Mouse (Mus musculus): Measurements from ENCODE around the gene Vegfb. TPM values are rescaled to one million over a fixed set of nuclear protein-coding genes. Genes with fewer than 3 reads are reported as not detected.

The Vegfb gene
- polyA plus RNA-seq (2016; fragmentation: Nextera tagmentation; extraction: Ambion mirVana) = 53.8 and 55.2 TPM in 2 replicates

GRCm38 (mm10) chr19:6987061-6987903, at the start of gene Vegfb:
TSS of gene Vegfb (minus strand) at chr19:6987651.
- peak within 1 kb of the TSS; percentile 89 for H3K27ac ChIP-seq
- peak; percentile 27; the same call in 1 of the 2 replicates for ATAC-seq (ENCODE audit: insufficient number of reproducible peaks, insufficient read depth, low FRiP score, low TSS enrichment, low read depth)
- peak within 1 kb of the TSS; percentile 96 for H3K9ac ChIP-seq (replicated peaks)
- H3K4me3 ChIP-seq (replicated peaks) = peak within 1 kb of the TSS; percentile 95
- WGBS = under 1% methylated on average over 64 of the region's 85 CpGs
- peak within 1 kb of the TSS; percentile 91 for H3K4me2 ChIP-seq
- H3K27me3 ChIP-seq = no peaks in the 10 kb centered on the region
- H3K9me3 ChIP-seq = no peaks in the 10 kb centered on the region
- peaks cover 35% of the 10 kb centered on the region for H3K36me3 ChIP-seq
- H3K4me1 ChIP-seq (replicated peaks) = peaks cover 27% of the 10 kb centered on the region

- 90% methylated on average over 5 of the region's 5 CpGs for WGBS
- no peak for ATAC-seq (ENCODE audit: insufficient number of reproducible peaks, insufficient read depth, low FRiP score, low TSS enrichment, low read depth)
- Histone ChIP-seq H3K9ac (replicated peaks) (no peak overlapping the region), H3K36me3 (peaks cover 82% of the 10 kb centered on the region), H3K27ac (no peak overlapping the region), H3K4me3 (replicated peaks) (no peak overlapping the region), H3K4me1 (replicated peaks) (peaks cover 11% of the 10 kb centered on the region), H3K4me2 (no peak overlapping the region), H3K27me3 (no peaks in the 10 kb centered on the region), H3K9me3 (no peaks in the 10 kb centered on the region)
Observed at GRCm38 (mm10) chr19:7034006-7034405, 46.6 kb upstream of the Vegfb start.

- no peak overlapping the region for H3K4me3 ChIP-seq (replicated peaks)
- H3K4me1 ChIP-seq (replicated peaks) = no peaks in the 10 kb centered on the region
- peaks cover 97% of the 10 kb centered on the region for H3K36me3 ChIP-seq
- H3K9me3 ChIP-seq = no peaks in the 10 kb centered on the region
- H3K27me3 ChIP-seq = no peaks in the 10 kb centered on the region
- 93% methylated on average over 5 of the region's 5 CpGs for WGBS
- ATAC-seq (ENCODE audit: insufficient number of reproducible peaks, insufficient read depth, low FRiP score, low TSS enrichment, low read depth) = no peak
- H3K27ac ChIP-seq = no peak overlapping the region
- no peak overlapping the region for H3K9ac ChIP-seq (replicated peaks)
- H3K4me2 ChIP-seq = no peak overlapping the region
Observed at GRCm38 (mm10) chr19:7029531-7029930, 42.1 kb upstream of the Vegfb start.

GRCm38 (mm10) chr19:7020224-7020641, 32.8 kb upstream of the Vegfb start:
- H3K9me3 ChIP-seq = no peaks in the 10 kb centered on the region
- H3K4me1 ChIP-seq (replicated peaks) = no peaks in the 10 kb centered on the region
- no peak overlapping the region for H3K27ac ChIP-seq
- 63% methylated on average over 3 of the region's 3 CpGs for WGBS
- peaks cover 87% of the 10 kb centered on the region for H3K36me3 ChIP-seq
- peak; percentile 39; the same call in 1 of the 2 replicates for ATAC-seq (ENCODE audit: insufficient number of reproducible peaks, insufficient read depth, low FRiP score, low TSS enrichment, low read depth)
- H3K4me2 ChIP-seq = no peak overlapping the region
- H3K4me3 ChIP-seq (replicated peaks) = no peak overlapping the region
- H3K27me3 ChIP-seq = no peaks in the 10 kb centered on the region
- H3K9ac ChIP-seq (replicated peaks) = no peak overlapping the region

- ATAC-seq (ENCODE audit: insufficient number of reproducible peaks, insufficient read depth, low FRiP score, low TSS enrichment, low read depth) = no peak
- 89% methylated on average over 5 of the region's 5 CpGs for WGBS
- Histone ChIP-seq H3K27ac (no peak within 1 kb of the TSS), H3K27me3 (no peaks in the 10 kb centered on the region), H3K36me3 (peaks cover 82% of the 10 kb centered on the region), H3K9me3 (no peaks in the 10 kb centered on the region), H3K4me2 (no peak within 1 kb of the TSS), H3K4me1 (replicated peaks) (no peaks in the 10 kb centered on the region), H3K9ac (replicated peaks) (no peak within 1 kb of the TSS; the same call in 1 of the 2 replicates), H3K4me3 (replicated peaks) (no peak within 1 kb of the TSS)
Observed at GRCm38 (mm10) chr19:7019191-7019590, 31.7 kb upstream of the Vegfb start, which contains the start of gene Fermt3. TSS of gene Fermt3 (minus strand) at chr19:7019469.

GRCm38 (mm10) chr19:7018546-7018945, 31.1 kb upstream of the Vegfb start:
- Histone ChIP-seq H3K4me3 (replicated peaks) (no peak overlapping the region), H3K27me3 (no peaks in the 10 kb centered on the region), H3K4me1 (replicated peaks) (no peaks in the 10 kb centered on the region), H3K36me3 (peaks cover 83% of the 10 kb centered on the region), H3K9me3 (no peaks in the 10 kb centered on the region), H3K27ac (no peak overlapping the region), H3K4me2 (no peak overlapping the region), H3K9ac (replicated peaks) (no peak overlapping the region)
- WGBS = 88% methylated on average over 11 of the region's 11 CpGs
- ATAC-seq (ENCODE audit: insufficient number of reproducible peaks, insufficient read depth, low FRiP score, low TSS enrichment, low read depth) = no peak

- no peak overlapping the region for H3K27ac ChIP-seq
Observed at GRCm38 (mm10) chr19:7017541-7018457, 30.3 kb upstream of the Vegfb start.

GRCm38 (mm10) chr19:7014481-7015135, 27.2 kb upstream of the Vegfb start:
- Histone ChIP-seq H3K4me3 (replicated peaks) (no peak overlapping the region), H3K27ac (no peak overlapping the region), H3K9ac (replicated peaks) (no peak overlapping the region), H3K9me3 (no peaks in the 10 kb centered on the region), H3K4me1 (replicated peaks) (no peaks in the 10 kb centered on the region), H3K4me2 (no peak overlapping the region), H3K27me3 (no peaks in the 10 kb centered on the region), H3K36me3 (peaks cover 44% of the 10 kb centered on the region)
- 92% methylated on average over 20 of the region's 20 CpGs for WGBS
- ATAC-seq (ENCODE audit: insufficient number of reproducible peaks, insufficient read depth, low FRiP score, low TSS enrichment, low read depth) = no peak

More at GRCm38 (mm10) chr19:7017541-7018457, 30.3 kb upstream of the Vegfb start:
- H3K36me3 ChIP-seq = peaks cover 76% of the 10 kb centered on the region
- no peaks in the 10 kb centered on the region for H3K27me3 ChIP-seq
- WGBS = 77% methylated on average over 12 of the region's 12 CpGs
- H3K4me1 ChIP-seq (replicated peaks) = no peaks in the 10 kb centered on the region
- H3K4me2 ChIP-seq = no peak overlapping the region
- H3K9ac ChIP-seq (replicated peaks) = no peak overlapping the region
- no peaks in the 10 kb centered on the region for H3K9me3 ChIP-seq
- ATAC-seq (ENCODE audit: insufficient number of reproducible peaks, insufficient read depth, low FRiP score, low TSS enrichment, low read depth) = no peak
- no peak overlapping the region for H3K4me3 ChIP-seq (replicated peaks)

GRCm38 (mm10) chr19:7013984-7014383, 26.5 kb upstream of the Vegfb start:
- Histone ChIP-seq H3K4me1 (replicated peaks) (no peaks in the 10 kb centered on the region), H3K9ac (replicated peaks) (no peak overlapping the region), H3K9me3 (no peaks in the 10 kb centered on the region), H3K36me3 (peaks cover 38% of the 10 kb centered on the region), H3K4me2 (no peak overlapping the region), H3K27ac (no peak overlapping the region), H3K27me3 (no peaks in the 10 kb centered on the region), H3K4me3 (replicated peaks) (no peak overlapping the region)
- ATAC-seq (ENCODE audit: insufficient number of reproducible peaks, insufficient read depth, low FRiP score, low TSS enrichment, low read depth) = no peak
- WGBS = 80% methylated on average over 9 of the region's 9 CpGs

- Histone ChIP-seq H3K27me3 (no peaks in the 10 kb centered on the region), H3K9me3 (no peaks in the 10 kb centered on the region), H3K4me1 (replicated peaks) (no peaks in the 10 kb centered on the region), H3K36me3 (peaks cover 23% of the 10 kb centered on the region), H3K9ac (replicated peaks) (no peak overlapping the region), H3K4me2 (no peak overlapping the region), H3K4me3 (replicated peaks) (no peak overlapping the region), H3K27ac (no peak overlapping the region)
- ATAC-seq (ENCODE audit: insufficient number of reproducible peaks, insufficient read depth, low FRiP score, low TSS enrichment, low read depth) = no peak
- WGBS = 87% methylated on average over 4 of the region's 4 CpGs
Observed at GRCm38 (mm10) chr19:7012426-7012825, 25.0 kb upstream of the Vegfb start.
